Mouse (Mus musculus): ENCODE data around the gene Cfap298.

DNA sequence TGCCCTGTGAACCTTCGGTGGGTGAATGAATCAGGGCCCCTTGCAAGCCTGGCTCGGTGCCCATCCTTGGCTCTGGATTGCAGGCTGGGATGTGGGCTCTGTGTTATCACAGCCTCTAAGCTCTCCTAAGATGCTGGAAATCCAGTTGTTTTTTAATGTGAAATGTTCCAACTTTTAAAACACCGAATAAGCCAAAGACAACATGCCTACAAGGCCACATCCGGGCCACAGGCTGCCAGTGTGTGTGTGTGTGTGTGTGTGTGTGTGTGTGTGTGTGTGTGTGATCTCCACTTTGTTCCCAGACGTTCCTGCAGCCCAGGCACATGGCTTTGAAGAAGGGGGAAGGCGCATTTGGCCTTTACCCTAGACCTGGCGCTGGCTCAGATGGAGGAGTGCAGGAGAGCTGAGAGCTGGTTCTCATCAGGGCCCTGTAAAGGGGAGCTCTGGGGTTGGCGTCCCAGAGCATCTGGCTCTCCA is 52.4 kb downstream of the Cfap298 start:
- TF ChIP-seq CTCF (IDR thresholded peaks at IDR 0.05; ENCODE audit: insufficient read depth, low read length) (no peak), POLR2A (IDR thresholded peaks at IDR 0.05; ENCODE audit: borderline replicate concordance, extremely low read depth, low read depth, low read length) (no peak)
